Mouse (Mus musculus) ES-CJ7 (cell line): Measurements from ENCODE around the gene Col18a1.

Experiments
- DNase-seq: peaks from one replicate; pipeline ENCODE4 v3.0.0; 2011; ENCODE audit warnings: low read depth, low spot score

Gene Col18a1

GRCm38 (mm10) chr10:77165963-77166717 lies at the start of gene Col18a1:
Gene Col18a1 (minus strand): TSS chr10:77166548.
- peak; percentile 69 for DNase-seq

GRCm38 (mm10) chr10:77215641-77216040 lies 49.3 kb upstream of the Col18a1 start:
- DNase-seq, result no peak

- DNase-seq, result no peak
Observed at GRCm38 (mm10) chr10:77214586-77214985, 48.2 kb upstream of the Col18a1 start.

GRCm38 (mm10) chr10:77213483-77213882 lies 47.1 kb upstream of the Col18a1 start:
- no peak for DNase-seq

- DNase-seq, result no peak
Observed at GRCm38 (mm10) chr10:77212354-77213120, 46.2 kb upstream of the Col18a1 start.

DNA sequence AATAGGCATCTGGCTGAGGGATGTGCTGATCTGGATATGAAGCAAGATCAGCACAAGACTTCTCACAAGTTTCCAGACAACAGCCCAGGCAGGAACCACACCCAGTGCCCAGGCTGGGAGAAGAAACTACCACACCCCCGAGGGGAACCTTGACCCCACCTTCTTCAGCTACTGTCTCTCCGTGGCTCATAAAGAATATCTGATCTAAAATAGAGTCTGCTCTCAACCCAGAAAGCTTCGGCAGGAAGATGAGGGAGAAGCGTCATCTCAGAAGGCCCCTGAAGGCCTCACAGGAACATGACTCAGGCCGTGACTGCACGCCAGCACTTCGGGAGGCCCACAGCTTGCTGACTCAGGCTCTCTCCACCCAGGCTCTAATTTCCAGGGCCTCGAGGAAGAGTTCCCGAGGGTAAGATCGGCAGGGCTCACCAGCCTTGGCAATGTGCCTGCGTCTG lies 44.8 kb upstream of the Col18a1 start:
- no peak for DNase-seq

GRCm38 (mm10) chr10:77210666-77211065 lies 44.3 kb upstream of the Col18a1 start:
- no peak for DNase-seq

DNA sequence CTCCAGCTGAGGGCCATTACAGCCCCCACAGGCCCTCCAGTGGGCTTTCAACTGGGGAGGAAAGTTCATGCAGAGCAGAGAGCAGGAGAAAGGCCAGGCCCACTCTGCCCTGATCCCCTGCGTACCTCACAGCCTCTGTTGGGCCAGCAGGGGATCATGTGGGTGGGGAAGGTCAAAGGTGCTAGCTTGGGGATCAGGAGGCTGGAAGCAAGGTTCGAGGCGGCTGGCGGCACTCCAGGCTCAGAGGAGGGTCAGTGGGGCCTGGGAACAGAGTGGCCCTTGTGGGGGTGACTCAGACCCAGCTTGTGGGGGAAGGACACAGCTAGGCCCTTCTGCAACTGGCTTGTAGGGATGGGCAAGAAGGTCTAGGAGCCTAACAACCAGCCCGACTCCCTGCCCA lies 42.9 kb upstream of the Col18a1 start:
- DNase-seq, result no peak

DNA sequence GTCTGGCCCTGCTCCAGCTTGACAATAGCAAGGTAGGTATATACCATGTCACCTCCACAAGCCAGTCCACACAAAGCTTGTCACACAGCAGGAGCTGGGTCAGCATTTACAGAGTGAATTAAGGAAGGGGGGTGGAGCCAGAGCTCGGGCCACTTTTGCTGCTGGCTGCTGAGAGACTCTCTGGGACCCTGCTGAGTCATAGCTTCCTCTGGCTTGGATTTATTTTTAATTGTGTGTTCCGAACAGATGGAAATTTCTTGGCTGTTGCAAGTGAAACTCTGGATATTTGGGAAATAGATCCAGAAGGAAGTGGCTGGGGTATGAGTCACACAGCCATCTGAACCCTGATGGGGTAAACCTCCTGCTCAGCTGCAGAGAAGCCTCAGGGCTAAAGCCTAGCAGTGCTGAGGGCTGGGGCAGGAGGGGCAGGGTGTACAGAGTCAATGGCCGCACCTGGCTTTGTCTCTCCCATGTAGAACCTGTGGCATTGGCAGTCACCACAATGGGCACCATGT lies 40.3 kb upstream of the Col18a1 start:
- DNase-seq, result no peak

DNA sequence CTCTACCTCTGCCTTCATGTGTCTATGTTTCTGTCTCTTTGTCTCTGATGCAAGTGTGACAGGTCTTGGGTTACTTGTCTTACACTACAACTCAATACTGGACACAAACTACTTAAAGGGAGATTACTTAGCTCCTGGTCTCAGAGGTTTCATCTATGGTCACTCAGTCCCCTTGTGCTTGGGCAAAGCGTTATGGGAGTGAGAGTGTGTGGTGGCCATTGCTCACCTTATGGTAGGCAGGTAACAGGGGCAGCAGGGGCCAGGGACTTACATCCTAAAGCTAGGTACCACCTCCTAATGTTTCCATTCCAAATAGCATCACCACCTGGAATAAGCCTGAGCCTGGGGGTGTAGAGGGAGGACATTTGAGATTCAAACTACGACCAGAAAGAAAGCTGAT lies 39.8 kb upstream of the Col18a1 start:
- no peak for DNase-seq

DNA sequence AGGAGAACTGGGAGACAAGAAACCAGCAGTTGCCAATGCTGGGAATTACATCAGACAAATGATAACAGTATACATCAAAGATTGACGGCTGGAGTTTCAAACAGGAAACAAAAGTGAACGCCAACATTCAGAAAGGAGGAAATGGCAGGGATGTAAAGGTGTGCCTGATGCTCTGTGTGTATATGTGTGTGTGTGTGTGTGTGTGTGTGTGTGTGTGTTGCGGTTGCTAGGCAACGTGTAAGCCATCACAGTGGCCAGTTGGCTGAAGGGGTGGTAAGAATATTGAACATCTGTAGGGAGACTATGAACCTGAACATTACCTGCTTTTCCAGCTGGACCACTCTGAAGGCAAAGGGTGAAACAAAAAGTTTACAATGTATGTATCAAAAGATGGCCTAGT lies 37.6 kb upstream of the Col18a1 start:
- DNase-seq, result no peak

DNA sequence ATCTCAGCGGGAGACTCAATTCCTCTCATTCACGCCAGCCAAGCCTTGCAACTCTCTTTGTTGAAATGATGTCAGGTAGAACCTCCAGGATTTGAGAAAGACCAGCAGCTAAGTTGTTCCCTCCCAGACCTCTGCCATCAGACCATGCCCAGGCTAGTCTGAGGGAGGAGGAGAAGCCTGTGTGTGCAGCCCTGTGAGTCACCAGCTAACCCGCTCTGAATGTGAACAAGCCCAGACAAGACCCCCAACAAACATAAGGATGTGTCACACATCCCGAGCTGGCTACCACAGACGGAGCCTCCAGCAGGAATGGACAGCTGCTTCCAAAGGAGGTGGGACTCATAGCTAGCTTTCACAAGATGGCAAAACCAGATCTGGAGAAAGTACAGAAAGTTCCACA lies 35.6 kb upstream of the Col18a1 start:
- DNase-seq, result peak; percentile 82

- no peak for DNase-seq
Observed at GRCm38 (mm10) chr10:77200295-77200694, 33.9 kb upstream of the Col18a1 start.

DNA sequence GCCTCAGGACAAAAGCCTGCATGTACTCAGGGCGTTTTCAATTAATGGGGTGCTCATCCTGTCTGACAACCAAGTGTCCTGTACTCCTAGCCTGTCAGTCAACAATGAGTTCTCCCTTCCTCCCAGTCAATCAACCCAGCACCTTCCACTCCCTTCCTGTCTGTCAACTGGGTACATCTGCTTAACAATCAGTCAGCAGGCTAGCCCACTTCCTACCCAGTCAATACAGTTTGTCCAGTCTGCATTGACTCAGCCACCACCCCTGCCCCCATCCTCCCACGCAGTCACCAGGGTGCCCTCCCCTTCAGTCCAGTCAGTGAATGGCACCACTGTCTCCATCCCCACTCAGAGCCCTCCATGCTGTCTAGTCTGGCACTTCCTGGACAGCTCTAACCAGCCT lies 32.9 kb upstream of the Col18a1 start:
- peak; percentile 91 for DNase-seq

GRCm38 (mm10) chr10:77197469-77198209 lies 31.3 kb upstream of the Col18a1 start:
- peak; percentile 91 for DNase-seq

DNA sequence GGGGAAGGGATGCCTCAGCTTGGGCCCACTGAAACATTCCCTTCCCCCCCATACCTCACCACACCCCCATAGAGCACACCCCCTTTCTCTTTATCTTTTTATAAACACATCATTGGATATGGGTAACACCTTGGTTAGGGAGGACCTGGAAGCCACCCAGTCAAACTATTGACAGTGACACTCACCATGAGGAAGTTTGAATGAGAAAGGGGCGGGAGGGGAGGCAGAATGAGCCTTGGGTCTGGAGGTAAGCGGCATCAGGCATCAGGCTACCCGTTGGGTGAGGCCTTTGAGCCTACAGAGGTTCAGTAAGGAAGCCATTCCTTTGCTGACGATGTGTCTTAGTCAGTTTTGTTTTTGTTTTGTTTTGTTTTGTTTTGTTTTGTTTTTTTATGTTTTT lies 30.3 kb upstream of the Col18a1 start:
- peak; percentile 81 for DNase-seq

- peak; percentile 81 for DNase-seq
Observed at GRCm38 (mm10) chr10:77196115-77196514, 29.8 kb upstream of the Col18a1 start.

GRCm38 (mm10) chr10:77193495-77193894 lies 27.1 kb upstream of the Col18a1 start:
- peak; percentile 80 for DNase-seq

DNA sequence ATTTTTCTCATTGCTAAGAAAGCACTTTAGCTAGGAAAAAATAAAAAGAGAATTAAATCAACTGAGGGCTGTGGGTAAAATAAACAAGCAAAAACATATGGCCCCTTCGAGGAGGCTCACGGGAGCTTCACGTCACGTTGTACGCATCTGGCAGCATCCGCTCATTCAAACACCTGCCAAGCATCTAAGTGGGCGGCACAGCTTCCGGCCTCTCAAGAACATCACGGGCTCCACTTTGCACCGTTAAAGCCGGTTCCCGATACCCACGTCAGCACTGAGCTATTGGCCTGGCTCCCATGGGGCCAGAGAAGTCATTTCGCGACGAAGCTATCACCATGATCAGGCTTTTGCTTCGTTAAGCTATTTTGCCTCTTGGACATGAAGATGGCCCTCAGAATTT lies 26.4 kb upstream of the Col18a1 start:
- peak; percentile 76 for DNase-seq

DNA sequence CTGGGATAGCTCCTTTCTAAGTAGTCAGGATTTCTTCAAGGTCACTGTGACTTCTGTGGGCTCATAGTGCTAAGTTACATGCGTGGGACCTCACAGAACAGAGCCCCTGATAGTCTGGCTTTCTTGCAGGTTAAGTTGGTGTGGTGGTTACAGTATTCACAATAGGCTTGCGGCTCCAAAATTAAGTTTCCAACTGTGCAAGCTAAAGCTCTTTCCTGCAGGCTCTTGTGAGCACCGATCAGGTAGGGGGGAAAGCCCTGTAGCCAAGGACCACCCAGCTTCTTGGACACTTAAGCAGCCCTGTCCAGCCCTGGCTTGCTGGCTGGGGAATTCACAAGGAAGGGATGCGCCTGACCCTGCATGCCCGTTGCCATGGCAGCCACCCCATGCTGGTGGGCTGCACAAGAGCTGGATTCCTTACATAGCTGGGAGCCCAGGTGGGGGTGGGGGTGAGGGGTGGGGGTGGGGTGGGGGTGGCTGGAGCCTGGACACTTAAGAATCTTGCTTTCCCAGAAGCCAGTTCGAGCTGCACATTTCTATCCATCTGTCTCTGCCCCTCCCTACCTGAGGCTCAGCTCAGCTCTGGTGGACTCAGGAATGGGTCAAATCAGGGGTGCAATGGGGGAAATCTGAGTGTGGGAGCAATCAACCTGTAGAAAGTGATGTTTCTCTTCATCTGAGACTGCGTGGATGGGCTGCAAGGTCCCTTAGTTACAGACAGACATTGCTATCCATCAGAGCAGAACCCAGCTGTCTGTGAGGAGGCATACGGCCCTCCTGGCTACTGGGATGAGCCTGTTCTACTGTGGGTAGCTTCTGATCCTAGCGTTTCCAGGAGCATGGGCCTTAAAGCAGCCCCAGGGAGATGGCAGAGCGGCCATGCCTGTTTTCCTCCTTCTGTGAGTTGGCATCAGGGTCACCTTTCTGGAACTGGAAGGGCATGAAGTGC lies 24.9 kb upstream of the Col18a1 start:
- DNase-seq, result peak; percentile 97

GRCm38 (mm10) chr10:77187427-77187826 lies 21.1 kb upstream of the Col18a1 start:
- DNase-seq, result no peak
